Mouse (Mus musculus): Measurements from ENCODE around the gene Gm9945. TPM values are rescaled to one million over a fixed set of nuclear protein-coding genes. Genes with fewer than 3 reads are reported as not detected.

The Gm9945 gene
- 0.18 TPM in 1 of 2 replicates, not detected in the other for polyA plus RNA-seq (2015; fragmentation: Nextera tagmentation; extraction: Ambion mirVana)

DNA sequence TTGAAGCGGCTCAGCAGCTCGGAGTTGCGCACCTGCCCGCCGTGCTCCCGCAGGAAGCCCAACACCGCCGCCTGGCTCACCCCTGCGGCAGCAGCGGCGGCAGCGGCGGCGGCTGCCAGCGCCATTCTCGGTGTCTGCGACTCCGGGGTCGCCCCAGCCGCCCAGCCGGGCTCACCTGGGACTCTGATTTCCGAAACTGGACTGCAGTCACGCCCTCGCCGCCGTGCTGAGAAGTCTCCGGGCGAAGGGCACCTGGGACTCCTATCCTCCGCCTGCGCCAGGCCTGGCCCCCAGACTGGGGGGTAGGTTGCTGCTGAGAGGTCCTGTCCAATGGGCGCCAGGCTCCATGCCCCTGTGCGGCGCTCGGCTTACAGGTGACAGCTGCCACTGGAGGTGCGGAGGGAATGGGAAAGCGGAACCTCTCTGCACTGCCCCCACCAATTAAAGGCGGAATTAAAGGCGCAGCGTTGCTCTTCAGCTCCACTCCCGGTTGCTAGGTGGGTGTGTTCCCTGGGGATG is at the start of gene Gm9945, which contains the start of gene Sowaha:
Gene Gm9945 (plus strand): TSS at position 384 of the 519 bp plus-strand sequence.
Gene Sowaha (minus strand): TSS at position 492 of the 519 bp plus-strand sequence.
- ATAC-seq (ENCODE audit: insufficient number of reproducible peaks, low FRiP score, low TSS enrichment, low read depth) = peak; percentile 80

GRCm38 (mm10) chr11:53430300-53430669 is 49.7 kb upstream of the Gm9945 start:
- peaks cover 14% of the 10 kb centered on the region for H3K36me3 ChIP-seq
- peak; percentile 30 for ATAC-seq (ENCODE audit: insufficient number of reproducible peaks, low FRiP score, low TSS enrichment, low read depth)
- no peaks in the 10 kb centered on the region for H3K9me3 ChIP-seq (replicated peaks)
- H3K4me1 ChIP-seq = peaks cover 16% of the 10 kb centered on the region
- no peaks in the 10 kb centered on the region for H3K27me3 ChIP-seq
- peak overlapping the region; percentile 73 for H3K9ac ChIP-seq
- H3K4me2 ChIP-seq (replicated peaks) = peak overlapping the region; percentile 66
- H3K27ac ChIP-seq (replicated peaks) = peak overlapping the region; percentile 76
- H3K4me3 ChIP-seq (replicated peaks) = peak overlapping the region; percentile 85
- WGBS = under 1% methylated on average over 34 of the region's 34 CpGs

More for the DNA sequence above, at the start of gene Gm9945, which contains the start of gene Sowaha:
- WGBS = 3% methylated on average over 40 of the region's 40 CpGs
- Histone ChIP-seq H3K4me2 (replicated peaks) (peak within 1 kb of the TSS; percentile 82), H3K36me3 (no peaks in the 10 kb centered on the region), H3K9me3 (replicated peaks) (no peaks in the 10 kb centered on the region), H3K4me1 (peaks cover 26% of the 10 kb centered on the region), H3K4me3 (replicated peaks) (peak within 1 kb of the TSS; percentile 45), H3K27me3 (peaks cover 61% of the 10 kb centered on the region), H3K27ac (replicated peaks) (no peak within 1 kb of the TSS), H3K9ac (no peak within 1 kb of the TSS)

DNA sequence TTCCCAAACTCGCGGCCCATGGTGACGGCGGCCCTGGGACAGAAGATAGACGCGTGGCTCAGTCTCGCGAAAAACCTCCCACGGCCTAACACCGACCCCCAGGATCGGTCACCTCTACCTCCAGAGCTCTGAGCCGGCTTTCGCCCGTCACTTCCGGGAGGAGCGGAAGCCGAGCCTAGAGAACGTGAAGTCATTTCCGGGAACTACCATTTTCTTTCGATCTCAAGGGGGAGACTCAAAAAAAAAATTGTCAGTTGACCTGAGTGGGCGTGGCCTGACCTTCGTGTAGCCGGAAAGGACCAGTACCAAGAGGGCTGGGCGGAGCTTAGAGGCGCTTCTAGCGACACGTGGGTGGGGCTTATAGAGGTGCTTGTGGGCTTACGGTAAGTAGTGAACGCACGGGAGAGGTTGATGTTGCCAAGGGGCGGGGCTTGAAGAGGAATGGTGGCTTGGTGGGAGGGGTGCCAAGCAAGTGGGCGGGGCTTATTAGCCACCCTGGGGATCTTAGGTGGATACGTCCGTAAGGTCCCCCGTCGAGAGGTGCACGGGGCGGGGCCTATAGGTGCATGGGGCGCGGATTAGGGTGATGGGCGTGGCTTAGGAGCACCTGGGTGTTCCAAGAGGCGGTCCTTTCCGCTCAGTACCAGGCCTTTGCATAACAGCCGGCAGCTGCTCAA is 49.2 kb upstream of the Gm9945 start, which contains the start of the genes Uqcrq and Gdf9:
Gene Uqcrq (minus strand): TSS at position 162 of the 677 bp plus-strand sequence.
Gene Gdf9 (plus strand): TSS at position 354 of the 677 bp plus-strand sequence.
- WGBS = under 1% methylated on average over 44 of the region's 44 CpGs
- ATAC-seq (ENCODE audit: insufficient number of reproducible peaks, low FRiP score, low TSS enrichment, low read depth) = peak; percentile 94

DNA sequence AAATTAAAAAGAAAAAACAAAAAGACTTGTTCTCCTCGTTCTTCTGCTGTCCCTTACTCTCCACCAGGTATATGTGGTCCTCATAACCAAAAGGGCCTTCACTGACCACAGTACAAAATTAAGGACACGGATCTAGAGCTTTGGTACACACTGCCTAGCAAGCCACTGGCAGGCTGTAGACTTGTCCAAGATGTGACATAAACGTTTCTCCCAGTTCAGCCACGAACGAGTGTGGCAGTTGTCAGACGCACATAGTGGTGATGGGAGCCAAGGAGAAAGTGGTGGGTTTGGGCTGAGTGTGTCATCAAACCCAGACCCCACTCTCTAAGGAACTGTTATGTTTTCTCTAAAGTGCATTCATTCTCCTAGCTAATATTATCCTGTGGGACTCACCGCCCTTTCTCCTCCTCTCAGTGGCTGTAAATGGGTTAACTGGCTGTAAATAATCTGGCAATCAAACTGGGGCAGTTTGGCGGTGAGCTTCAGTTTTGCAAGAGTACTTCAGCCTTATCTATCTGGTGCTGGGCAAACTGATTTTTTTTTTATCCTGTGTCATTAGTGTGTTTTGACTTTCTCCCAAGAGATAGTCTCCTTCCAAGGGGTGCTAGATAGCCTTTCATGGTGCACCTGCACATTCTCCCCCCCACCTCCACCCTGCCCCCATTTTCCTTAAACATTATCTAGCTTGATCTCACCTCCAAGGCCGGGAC is 48.5 kb upstream of the Gm9945 start:
- H3K9me3 ChIP-seq (replicated peaks) = no peaks in the 10 kb centered on the region
- peak overlapping the region; percentile 85 for H3K4me3 ChIP-seq (replicated peaks)
- H3K9ac ChIP-seq = no peak overlapping the region
- 16% methylated on average over 9 of the region's 9 CpGs for WGBS
- ATAC-seq (ENCODE audit: insufficient number of reproducible peaks, low FRiP score, low TSS enrichment, low read depth) = peak; percentile 30; the same call in 1 of the 2 replicates
- peak overlapping the region; percentile 76 for H3K27ac ChIP-seq (replicated peaks)
- H3K4me1 ChIP-seq = peaks cover 16% of the 10 kb centered on the region
- H3K27me3 ChIP-seq = no peaks in the 10 kb centered on the region
- peaks cover 14% of the 10 kb centered on the region for H3K36me3 ChIP-seq
- peak overlapping the region; percentile 66 for H3K4me2 ChIP-seq (replicated peaks)

More for the DNA sequence above, 49.2 kb upstream of the Gm9945 start, which contains the start of the genes Uqcrq and Gdf9:
- Histone ChIP-seq H3K4me1 (peaks cover 16% of the 10 kb centered on the region), H3K9me3 (replicated peaks) (no peaks in the 10 kb centered on the region), H3K4me3 (replicated peaks) (peak within 1 kb of the TSS; percentile 85), H3K4me2 (replicated peaks) (peak within 1 kb of the TSS; percentile 66), H3K27me3 (no peaks in the 10 kb centered on the region), H3K27ac (replicated peaks) (peak within 1 kb of the TSS; percentile 76), H3K36me3 (peaks cover 14% of the 10 kb centered on the region), H3K9ac (peak within 1 kb of the TSS; percentile 73)

DNA sequence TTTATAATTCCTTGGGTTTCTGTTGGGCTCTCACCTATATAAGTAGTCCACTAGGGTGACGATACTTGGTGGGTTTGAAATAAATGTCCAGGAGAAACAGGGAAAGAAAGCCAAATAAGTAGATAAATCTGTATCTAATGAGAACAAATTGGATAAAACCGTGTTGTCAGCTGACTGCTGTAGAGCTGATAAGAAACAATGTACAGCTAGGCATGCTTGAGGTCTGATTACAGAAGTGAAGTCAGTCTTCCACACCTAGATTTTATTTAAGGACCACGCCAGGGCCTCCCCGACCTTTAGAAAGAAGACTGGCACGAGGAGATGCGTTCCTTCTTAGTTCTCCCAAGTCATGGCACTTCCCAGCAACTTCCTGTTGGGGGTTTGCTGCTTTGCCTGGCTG is 46.9 kb upstream of the Gm9945 start:
- Histone ChIP-seq H3K9ac (no peak overlapping the region), H3K36me3 (peaks cover 10% of the 10 kb centered on the region), H3K27ac (replicated peaks) (no peak overlapping the region), H3K9me3 (replicated peaks) (no peaks in the 10 kb centered on the region), H3K4me1 (peaks cover 16% of the 10 kb centered on the region), H3K4me3 (replicated peaks) (no peak overlapping the region), H3K4me2 (replicated peaks) (no peak overlapping the region), H3K27me3 (no peaks in the 10 kb centered on the region)
- WGBS = 58% methylated on average over 6 of the region's 6 CpGs
- ATAC-seq (ENCODE audit: insufficient number of reproducible peaks, low FRiP score, low TSS enrichment, low read depth) = no peak

DNA sequence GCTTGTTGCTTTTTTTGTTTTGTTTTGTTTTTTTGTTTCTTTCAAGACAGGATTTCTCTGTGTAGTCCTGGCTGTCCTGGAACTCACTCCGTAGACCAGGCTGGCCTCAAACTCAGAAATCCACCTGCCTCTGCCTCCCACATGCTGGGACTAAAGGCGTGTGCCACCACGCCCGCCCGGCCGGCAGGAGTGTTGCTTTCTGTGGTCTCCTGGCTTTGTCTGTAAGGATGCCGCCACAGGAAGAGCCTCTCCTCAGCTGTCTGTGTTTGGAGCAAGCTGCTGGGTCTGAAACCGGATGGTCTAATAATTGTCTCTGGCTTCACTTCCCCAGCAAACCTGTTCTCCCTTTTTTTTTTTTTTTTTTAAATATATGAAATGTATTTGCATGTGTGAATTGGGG is 44.5 kb upstream of the Gm9945 start:
- WGBS = 79% methylated on average over 8 of the region's 8 CpGs
- Histone ChIP-seq H3K27me3 (no peaks in the 10 kb centered on the region), H3K4me1 (peaks cover 6% of the 10 kb centered on the region), H3K9ac (no peak overlapping the region), H3K27ac (replicated peaks) (no peak overlapping the region), H3K4me3 (replicated peaks) (no peak overlapping the region), H3K9me3 (replicated peaks) (no peaks in the 10 kb centered on the region), H3K4me2 (replicated peaks) (no peak overlapping the region), H3K36me3 (0 out of 2 replicates have a peak, but pooled peaks cover 2% of the 10 kb centered on the region)
- no peak for ATAC-seq (ENCODE audit: insufficient number of reproducible peaks, low FRiP score, low TSS enrichment, low read depth)

DNA sequence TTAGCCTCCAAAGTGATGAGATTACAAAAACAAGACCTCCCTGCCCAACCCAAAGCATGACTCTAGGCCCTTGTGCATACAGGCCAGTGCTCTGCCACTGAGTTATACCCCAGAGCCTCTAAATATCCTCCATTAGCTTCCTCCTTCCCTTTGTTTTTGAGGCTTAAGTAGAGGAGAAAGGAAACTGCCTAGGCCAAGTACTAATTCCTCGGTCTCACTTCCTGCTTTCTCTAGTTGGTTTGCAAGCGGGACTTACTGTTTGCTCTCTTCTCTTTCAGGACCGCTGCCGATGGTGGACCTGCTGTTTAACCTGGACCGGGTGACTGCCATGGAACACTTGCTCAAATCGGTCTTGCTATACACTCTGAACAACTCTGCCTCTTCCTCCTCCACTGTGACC is 43.6 kb upstream of the Gm9945 start:
- 87% methylated on average over 6 of the region's 6 CpGs for WGBS
- no peak overlapping the region for H3K9ac ChIP-seq

GRCm38 (mm10) chr11:53441921-53442320 is 38.0 kb upstream of the Gm9945 start:
- H3K4me2 ChIP-seq (replicated peaks) = no peak overlapping the region
- H3K27ac ChIP-seq (replicated peaks) = no peak overlapping the region; the same call in 1 of the 2 replicates
- 0 out of 2 replicates have a peak, but pooled peaks cover 3% of the 10 kb centered on the region for H3K4me1 ChIP-seq
- no peaks in the 10 kb centered on the region for H3K27me3 ChIP-seq
- H3K9ac ChIP-seq = no peak overlapping the region
- no peaks in the 10 kb centered on the region for H3K9me3 ChIP-seq (replicated peaks)
- no peak for ATAC-seq (ENCODE audit: insufficient number of reproducible peaks, low FRiP score, low TSS enrichment, low read depth)
- H3K4me3 ChIP-seq (replicated peaks) = no peak overlapping the region
- 24% methylated on average over 12 of the region's 12 CpGs for WGBS
- H3K36me3 ChIP-seq = 0 out of 2 replicates have a peak, but pooled peaks cover 2% of the 10 kb centered on the region

More for the DNA sequence above, 43.6 kb upstream of the Gm9945 start:
- H3K9me3 ChIP-seq (replicated peaks) = no peaks in the 10 kb centered on the region
- no peak overlapping the region for H3K4me2 ChIP-seq (replicated peaks)
- H3K4me3 ChIP-seq (replicated peaks) = no peak overlapping the region
- no peak overlapping the region for H3K27ac ChIP-seq (replicated peaks)
- H3K27me3 ChIP-seq = no peaks in the 10 kb centered on the region
- no peak for ATAC-seq (ENCODE audit: insufficient number of reproducible peaks, low FRiP score, low TSS enrichment, low read depth)
- H3K4me1 ChIP-seq = peaks cover 4% of the 10 kb centered on the region
- 0 out of 2 replicates have a peak, but pooled peaks cover 2% of the 10 kb centered on the region for H3K36me3 ChIP-seq

GRCm38 (mm10) chr11:53443861-53444260 is 36.1 kb upstream of the Gm9945 start:
- Histone ChIP-seq H3K4me2 (replicated peaks) (no peak overlapping the region), H3K9me3 (replicated peaks) (no peaks in the 10 kb centered on the region), H3K9ac (no peak overlapping the region), H3K4me3 (replicated peaks) (no peak overlapping the region), H3K36me3 (no peaks in the 10 kb centered on the region), H3K27me3 (no peaks in the 10 kb centered on the region), H3K4me1 (0 out of 2 replicates have a peak, but pooled peaks cover 3% of the 10 kb centered on the region), H3K27ac (replicated peaks) (no peak overlapping the region)
- 29% methylated on average over 6 of the region's 6 CpGs for WGBS
- no peak for ATAC-seq (ENCODE audit: insufficient number of reproducible peaks, low FRiP score, low TSS enrichment, low read depth)

GRCm38 (mm10) chr11:53445562-53445961 is 34.4 kb upstream of the Gm9945 start:
- H3K4me1 ChIP-seq = 0 out of 2 replicates have a peak, but pooled peaks cover 3% of the 10 kb centered on the region
- H3K27me3 ChIP-seq = no peaks in the 10 kb centered on the region
- H3K9me3 ChIP-seq (replicated peaks) = no peaks in the 10 kb centered on the region
- no peak overlapping the region for H3K4me2 ChIP-seq (replicated peaks)
- WGBS = 65% methylated on average over 13 of the region's 13 CpGs
- no peak overlapping the region for H3K4me3 ChIP-seq (replicated peaks)
- no peak overlapping the region for H3K9ac ChIP-seq
- H3K27ac ChIP-seq (replicated peaks) = no peak overlapping the region
- no peaks in the 10 kb centered on the region for H3K36me3 ChIP-seq
- no peak for ATAC-seq (ENCODE audit: insufficient number of reproducible peaks, low FRiP score, low TSS enrichment, low read depth)

DNA sequence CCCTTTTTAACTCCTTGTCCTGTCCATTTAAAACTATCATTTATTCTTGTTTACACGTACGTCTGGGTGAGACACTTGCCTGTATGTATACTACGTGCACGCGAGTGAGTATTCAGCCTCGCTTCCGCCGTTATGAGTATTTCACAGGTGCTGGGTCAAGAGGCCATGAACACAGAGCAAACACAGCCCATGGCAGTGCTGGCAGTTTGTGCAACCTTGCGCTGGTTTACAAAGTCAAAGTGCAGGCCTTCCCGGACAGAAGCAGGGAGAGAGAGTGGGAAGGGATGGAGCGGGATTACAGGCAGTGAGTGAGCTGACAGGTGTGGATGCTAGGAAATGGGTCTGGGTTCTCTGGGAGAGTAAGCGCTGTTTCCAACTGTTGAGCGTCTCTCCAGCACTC is 33.8 kb upstream of the Gm9945 start:
- Histone ChIP-seq H3K9ac (no peak overlapping the region), H3K4me2 (replicated peaks) (no peak overlapping the region), H3K4me1 (0 out of 2 replicates have a peak, but pooled peaks cover 3% of the 10 kb centered on the region), H3K36me3 (no peaks in the 10 kb centered on the region), H3K27ac (replicated peaks) (no peak overlapping the region), H3K27me3 (no peaks in the 10 kb centered on the region), H3K4me3 (replicated peaks) (no peak overlapping the region), H3K9me3 (replicated peaks) (no peaks in the 10 kb centered on the region)
- no peak for ATAC-seq (ENCODE audit: insufficient number of reproducible peaks, low FRiP score, low TSS enrichment, low read depth)
- 87% methylated on average over 13 of the region's 13 CpGs for WGBS

Data from embryonic facial prominence, embryonic 15.5 days (tissue).